Mouse (Mus musculus): ENCODE results near the gene Lyve1.
"Not testable (repeated sequence)": the region's sequence is repeated elsewhere in the genome, so short reads cannot be mapped to it uniquely, and the experiment has no call there.

Gene Lyve1

GRCm38 (mm10) chr7:110862751-110863289 is at the start of gene Lyve1:
Gene Lyve1 (minus strand): TSS chr7:110863239.
- no peak for DNase-seq (ENCODE audit: inconsistent ontology term)

- DNase-seq (ENCODE audit: inconsistent ontology term): no peak
Observed at GRCm38 (mm10) chr7:110908209-110909144, 45.4 kb upstream of the Lyve1 start.

GRCm38 (mm10) chr7:110906566-110906965 is 43.5 kb upstream of the Lyve1 start:
- DNase-seq (ENCODE audit: inconsistent ontology term): no peak

GRCm38 (mm10) chr7:110903226-110903625 is 40.2 kb upstream of the Lyve1 start:
- no peak for DNase-seq (ENCODE audit: inconsistent ontology term)

GRCm38 (mm10) chr7:110897202-110897601 is 34.2 kb upstream of the Lyve1 start:
- no peak for DNase-seq (ENCODE audit: inconsistent ontology term)

GRCm38 (mm10) chr7:110896453-110896852 is 33.4 kb upstream of the Lyve1 start:
- DNase-seq (ENCODE audit: inconsistent ontology term): no peak

DNA sequence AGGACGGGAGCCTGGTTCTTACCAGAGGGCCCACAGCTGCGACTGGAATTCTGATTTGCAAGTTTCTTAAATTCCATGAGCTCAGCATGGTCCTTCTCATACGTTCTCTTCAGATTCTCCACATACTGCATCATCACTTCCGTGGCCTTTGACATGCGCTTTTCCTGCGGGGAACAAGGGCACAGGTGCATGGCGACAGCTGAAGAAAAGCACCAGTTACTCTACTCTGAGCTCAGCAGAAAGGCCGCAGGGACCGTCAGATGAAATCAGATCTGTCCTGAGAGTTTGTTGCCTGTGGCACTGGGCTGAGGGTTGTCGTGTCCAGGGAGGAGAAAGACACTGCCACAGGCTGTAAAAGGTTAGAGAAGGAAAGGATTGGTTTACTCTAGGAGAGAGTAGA is 32.7 kb upstream of the Lyve1 start:
- DNase-seq (ENCODE audit: inconsistent ontology term): not testable (repeated sequence)

- DNase-seq (ENCODE audit: inconsistent ontology term): no peak
Observed at GRCm38 (mm10) chr7:110894673-110895072, 31.6 kb upstream of the Lyve1 start.

- DNase-seq (ENCODE audit: inconsistent ontology term): no peak
Observed at GRCm38 (mm10) chr7:110893943-110894610, 31.0 kb upstream of the Lyve1 start.

DNA sequence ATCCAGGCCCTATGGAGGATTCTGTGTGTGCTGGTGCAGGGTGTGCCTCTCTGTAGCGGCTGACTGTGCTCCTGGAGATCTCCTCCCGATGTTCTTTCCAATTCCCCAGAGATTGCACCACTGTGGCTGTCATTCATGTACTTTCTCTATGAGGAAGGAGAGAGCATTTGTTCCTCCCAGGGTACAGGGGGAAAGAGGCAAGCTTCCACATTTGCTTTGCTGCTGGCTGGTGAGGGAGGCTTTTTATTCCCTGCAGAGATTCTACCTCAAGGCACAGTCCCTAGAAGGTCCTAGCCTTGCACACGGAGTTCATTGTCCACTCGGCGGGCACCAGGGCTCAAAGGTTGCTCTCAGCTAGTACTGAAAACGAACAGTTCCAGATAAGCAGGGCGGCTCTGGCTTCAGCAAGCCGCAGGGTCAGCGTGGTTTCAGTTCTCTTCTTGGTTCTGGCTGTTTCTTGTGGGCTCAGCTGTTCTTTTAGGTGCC is 28.5 kb upstream of the Lyve1 start:
- DNase-seq (ENCODE audit: inconsistent ontology term): no peak

DNA sequence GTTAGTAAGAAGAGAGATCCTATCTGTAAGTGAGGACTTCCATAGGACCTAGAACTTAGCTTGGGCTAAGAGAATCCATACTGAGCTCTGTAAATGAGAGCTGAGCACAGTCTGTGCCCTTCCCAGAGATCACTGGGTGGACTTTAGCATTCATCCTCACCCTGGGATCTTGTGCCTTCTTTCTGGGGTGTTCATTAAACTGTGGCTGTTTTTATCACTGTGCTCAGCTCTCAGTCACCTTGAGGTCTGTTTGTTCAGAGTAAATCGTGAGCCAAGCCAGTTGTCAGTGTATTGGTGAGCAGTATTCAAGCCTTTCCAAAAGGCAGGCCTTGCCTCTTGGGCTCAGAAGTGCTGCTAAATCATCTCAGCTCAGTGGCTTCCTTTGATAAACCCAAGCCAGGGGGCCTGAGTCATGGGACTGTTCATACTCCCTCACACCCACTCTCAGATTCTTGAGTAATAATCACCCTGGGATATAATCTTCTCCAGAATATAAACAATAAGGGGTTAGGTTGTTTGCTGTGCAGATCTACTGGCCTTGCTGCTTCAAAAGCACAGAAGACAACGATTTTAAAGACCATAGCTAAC is 18.8 kb upstream of the Lyve1 start:
- DNase-seq (ENCODE audit: inconsistent ontology term): peak; percentile 33

- no peak for DNase-seq (ENCODE audit: inconsistent ontology term)
Observed at GRCm38 (mm10) chr7:110878028-110878427, 15.0 kb upstream of the Lyve1 start.

GRCm38 (mm10) chr7:110876965-110877364 is 13.9 kb upstream of the Lyve1 start:
- DNase-seq (ENCODE audit: inconsistent ontology term): no peak

DNA sequence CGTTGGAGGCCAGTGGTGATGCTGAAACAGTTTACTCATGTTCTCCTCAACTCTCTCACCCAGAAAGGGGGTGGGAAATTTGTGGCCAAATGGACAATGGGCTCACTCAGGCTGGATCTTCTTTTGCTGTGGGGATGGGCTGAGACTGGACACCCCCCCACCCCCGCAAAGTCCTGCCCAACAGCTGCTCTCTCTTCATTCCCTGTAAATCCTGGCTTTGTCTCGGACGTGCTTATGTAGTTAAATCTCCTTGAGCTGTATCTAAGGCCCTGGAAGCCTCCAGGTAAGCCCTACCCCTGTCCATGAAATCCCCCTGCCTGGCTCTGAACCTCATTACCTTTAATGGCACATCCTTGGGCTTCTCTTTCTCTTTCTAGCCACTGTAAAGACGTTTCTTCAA is 5.8 kb upstream of the Lyve1 start:
- DNase-seq (ENCODE audit: inconsistent ontology term): no peak

GRCm38 (mm10) chr7:110867116-110867515 is 4.1 kb upstream of the Lyve1 start:
- no peak for DNase-seq (ENCODE audit: inconsistent ontology term)

DNA sequence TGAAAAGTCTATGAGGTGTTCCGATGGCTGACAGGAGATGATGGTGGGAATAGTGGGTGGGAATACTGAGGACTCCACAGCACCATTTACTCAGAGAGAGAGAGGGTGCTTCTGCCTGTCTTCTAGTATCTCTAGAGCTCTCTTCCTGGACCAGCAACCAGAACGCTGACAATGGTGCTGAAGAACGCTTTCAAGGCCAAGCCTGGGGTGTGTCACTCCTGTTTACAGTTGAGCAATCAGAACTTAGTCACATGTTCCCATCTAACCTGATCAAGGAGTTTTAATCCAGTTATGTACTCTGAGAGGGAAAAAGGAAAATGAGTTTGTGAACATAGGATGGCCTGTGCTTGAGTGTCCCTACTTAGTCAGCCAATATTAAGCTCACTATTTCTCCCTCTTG is 3.0 kb upstream of the Lyve1 start:
- DNase-seq (ENCODE audit: inconsistent ontology term): no peak

GRCm38 (mm10) chr7:110865570-110865969 is 2.5 kb upstream of the Lyve1 start:
- DNase-seq (ENCODE audit: inconsistent ontology term): no peak

DNA sequence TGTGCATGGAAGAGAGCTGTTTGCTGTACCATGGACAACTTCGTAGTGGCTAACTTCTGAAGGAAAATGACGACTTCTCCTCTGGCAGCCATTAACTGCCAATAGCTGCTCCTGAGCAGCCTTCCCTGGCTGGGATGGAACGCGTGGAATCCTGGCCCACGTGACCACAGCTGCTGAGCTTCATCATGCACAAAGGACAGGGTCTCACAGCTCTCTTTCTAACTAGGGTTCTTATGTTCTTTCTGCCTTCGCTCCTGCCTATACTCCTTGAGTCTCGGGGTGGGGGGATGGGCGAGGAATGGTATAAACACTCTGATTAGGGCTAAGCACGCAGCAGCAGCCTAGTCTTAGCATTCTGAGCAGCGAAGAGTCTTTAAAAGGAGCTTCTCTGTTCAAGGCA is 2.0 kb upstream of the Lyve1 start:
- peak; percentile 59 for DNase-seq (ENCODE audit: inconsistent ontology term)

- no peak for DNase-seq (ENCODE audit: inconsistent ontology term)
Observed at GRCm38 (mm10) chr7:110860129-110860528, 2.9 kb downstream of the Lyve1 start.

DNA sequence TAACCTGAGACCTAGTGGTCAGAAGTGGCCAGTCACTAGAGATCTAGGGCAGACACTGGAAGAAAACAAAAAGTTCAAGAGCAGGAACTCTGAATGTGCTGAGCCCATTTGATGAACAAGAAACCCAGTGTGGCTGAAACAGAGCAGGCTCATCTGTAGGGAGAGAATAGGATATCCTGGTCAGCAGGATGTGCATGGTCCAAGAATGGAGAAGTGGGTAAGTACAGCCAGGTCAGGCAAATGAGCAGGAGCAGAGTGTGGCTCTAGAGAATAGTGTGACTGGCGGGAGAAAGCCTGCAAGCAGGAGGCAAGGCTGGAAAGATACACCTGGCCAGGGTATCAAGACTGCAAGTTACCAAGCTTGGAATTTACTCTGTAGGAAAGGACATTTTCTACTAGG is 7.4 kb downstream of the Lyve1 start:
- DNase-seq (ENCODE audit: inconsistent ontology term): no peak

DNA sequence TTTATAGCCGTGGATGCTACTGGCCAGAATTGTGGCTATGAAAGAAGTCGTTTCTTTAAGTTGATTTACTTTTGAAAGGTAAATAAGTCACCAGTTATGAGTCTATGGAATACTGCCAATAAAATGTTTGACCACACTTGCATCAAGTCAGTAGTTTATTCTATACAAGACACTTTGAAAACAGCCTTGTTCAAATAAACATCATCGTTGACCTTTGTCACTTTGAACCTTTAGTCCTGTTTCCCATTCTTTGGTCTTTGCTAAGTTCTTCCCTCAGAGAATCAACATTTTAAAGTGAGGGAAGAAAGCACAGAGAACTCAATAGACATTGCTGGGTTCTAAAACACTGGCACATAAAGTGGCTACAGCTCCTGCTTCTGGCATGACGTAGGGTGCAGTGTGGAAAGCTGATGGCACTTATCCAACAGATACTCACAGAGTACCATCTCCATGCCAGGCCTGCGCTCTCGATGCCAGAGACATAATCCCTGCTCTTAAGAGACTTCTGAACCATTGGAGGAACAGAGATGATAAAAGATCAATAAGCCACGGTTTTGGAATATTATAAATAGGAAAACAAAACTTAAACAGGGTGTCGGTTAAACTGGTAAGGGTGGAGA is 8.0 kb downstream of the Lyve1 start:
- DNase-seq (ENCODE audit: inconsistent ontology term): no peak

DNA sequence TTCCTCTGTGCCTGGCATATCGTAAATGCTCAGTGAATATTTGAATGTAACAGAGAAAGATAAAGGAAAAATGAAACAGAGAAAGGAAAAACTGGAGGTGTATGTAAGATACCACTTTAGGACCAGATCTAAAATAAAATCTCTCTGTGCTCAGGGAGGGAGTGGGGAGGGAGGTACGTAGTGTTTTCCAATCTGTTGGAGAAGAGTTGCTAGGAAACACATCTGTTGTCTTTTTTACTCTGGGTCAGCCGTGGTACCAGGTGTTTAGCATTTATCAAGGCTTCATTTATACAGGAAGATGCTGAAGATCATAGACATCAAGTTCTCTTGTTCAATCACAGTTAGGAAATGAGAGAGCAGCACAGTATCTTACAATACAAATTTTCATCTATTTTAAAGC is 8.5 kb downstream of the Lyve1 start:
- DNase-seq (ENCODE audit: inconsistent ontology term): no peak

All from Muller cell, postnatal 12 days (primary cell).